Mouse (Mus musculus) frontal cortex, postnatal 25 days (tissue): ENCODE data around the gene Slc7a12.

Source experiments
- DNase-seq, 2 experiments: peaks; one replicate each; pipeline ENCODE4 v3.0.0; 2022; ENCODE audit warnings: low spot score in 2 of 2

Gene Slc7a12

GRCm38 (mm10) chr3:14480397-14480796, at the start of gene Slc7a12:
Slc7a12 (plus strand) TSS chr3:14480697.
- DNase-seq: no peak

GRCm38 (mm10) chr3:14432381-14432780, 48.1 kb upstream of the Slc7a12 start:
- DNase-seq: no peak

GRCm38 (mm10) chr3:14446015-14446414, 34.5 kb upstream of the Slc7a12 start:
- DNase-seq: no peak

- no peak for DNase-seq
Measured at GRCm38 (mm10) chr3:14446691-14447090, 33.8 kb upstream of the Slc7a12 start.
